Mouse (Mus musculus) liver, embryonic 12.5 days (tissue): ENCODE measurements at regions not wholly inside any gene's neighbourhood (a gene's known extent, or its start where the extent isn't known, plus 50 kb on each side); places are given as distances from the start of the nearest gene placed in this dataset.
"Not testable (repeated sequence)": the region's sequence is repeated elsewhere in the genome, so short reads cannot be mapped to it uniquely, and the experiment has no call there.

Experiments
- ATAC-seq: fragments of 200-750 bp; cut with Nextera tagmentation; 2 replicates; pipeline ENCODE4 v1.8.0; 2017; ENCODE audit warnings: moderate number of reproducible peaks, mild to moderate bottlenecking, moderate library complexity
- H3K27ac ChIP-seq: fragments of 300-500 bp; sonication (generic); 2 replicates; pipeline ENCODE4 v1.5.1; 2016; ENCODE audit warnings: mild to moderate bottlenecking
- H3K27me3 ChIP-seq: fragments of 300-500 bp; sonication (generic); replicated peaks from 2 replicates; pipeline ENCODE4 v1.6.1; 2016; ENCODE audit warnings: mild to moderate bottlenecking, moderate library complexity
- H3K36me3 ChIP-seq: fragments of 300-500 bp; sonication (generic); 2 replicates; pipeline ENCODE4 v1.6.1; 2016; ENCODE audit warnings: mild to moderate bottlenecking, moderate library complexity
- H3K4me1 ChIP-seq: fragments of 300-500 bp; sonication (generic); 2 replicates; pipeline ENCODE4 v1.6.1; 2016
- H3K4me2 ChIP-seq: fragments of 300-500 bp; sonication (generic); 2 replicates; pipeline ENCODE4 v1.6.1; 2016; ENCODE audit warnings: mild to moderate bottlenecking, moderate library complexity
- H3K4me3 ChIP-seq: fragments of 300-500 bp; sonication (generic); 2 replicates; pipeline ENCODE4 v1.5.1; 2016; ENCODE audit warnings: mild to moderate bottlenecking, moderate library complexity
- H3K9ac ChIP-seq: fragments of 300-500 bp; sonication (generic); 2 replicates; pipeline ENCODE4 v1.6.1; 2016; ENCODE audit warnings: mild to moderate bottlenecking, moderate library complexity
- H3K9me3 ChIP-seq: fragments of 300-500 bp; sonication (generic); replicated peaks from 2 replicates; pipeline ENCODE4 v1.6.1; 2016; ENCODE audit warnings: mild to moderate bottlenecking, moderate library complexity
- WGBS: fragments of 180-500 bp; shearing (Covaris S2); methylation state at CpG from one replicate; pipeline ENCODE4 v1.1.7; 2016; ENCODE audit not compliant: insufficient replicate concordance; 5-methylcytosine and 5-hydroxymethylcytosine counted together

DNA sequence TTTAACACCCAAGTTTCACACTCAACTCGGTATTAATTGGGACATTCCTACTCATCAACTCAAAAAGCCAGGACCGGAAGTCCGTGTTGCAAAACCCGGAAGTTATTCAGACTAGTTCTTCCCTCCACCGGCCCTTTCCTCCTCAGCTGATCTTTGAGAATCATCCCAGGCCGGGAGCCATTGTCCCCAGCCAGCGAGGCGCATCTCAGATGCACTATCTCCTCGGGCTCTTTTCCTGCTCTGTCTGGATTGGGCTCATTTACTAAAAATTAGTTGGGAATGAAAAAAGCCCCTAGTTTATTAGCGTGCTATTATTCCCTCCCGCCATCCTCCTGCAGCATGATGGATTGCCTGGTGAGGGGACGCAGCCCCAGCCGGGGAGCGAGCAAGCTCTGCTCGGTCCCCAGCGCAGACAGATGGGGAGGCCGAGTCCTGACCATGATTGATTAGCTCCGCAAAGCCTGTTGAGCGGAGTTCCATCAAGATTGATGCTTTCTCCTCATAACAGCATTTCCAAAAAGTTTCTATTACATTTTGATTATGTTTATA lies 93.5 kb upstream of the Top1 start:
- Histone ChIP-seq H3K4me1 (no peaks in the 10 kb centered on the region), H3K9ac (no peak overlapping the region), H3K9me3 (no peaks in the 10 kb centered on the region), H3K4me2 (no peak overlapping the region), H3K36me3 (no peaks in the 10 kb centered on the region), H3K4me3 (no peak overlapping the region), H3K27me3 (no peaks in the 10 kb centered on the region), H3K27ac (no peak overlapping the region)
- 68% methylated on average over 19 of the region's 19 CpGs for WGBS
- no peak for ATAC-seq

DNA sequence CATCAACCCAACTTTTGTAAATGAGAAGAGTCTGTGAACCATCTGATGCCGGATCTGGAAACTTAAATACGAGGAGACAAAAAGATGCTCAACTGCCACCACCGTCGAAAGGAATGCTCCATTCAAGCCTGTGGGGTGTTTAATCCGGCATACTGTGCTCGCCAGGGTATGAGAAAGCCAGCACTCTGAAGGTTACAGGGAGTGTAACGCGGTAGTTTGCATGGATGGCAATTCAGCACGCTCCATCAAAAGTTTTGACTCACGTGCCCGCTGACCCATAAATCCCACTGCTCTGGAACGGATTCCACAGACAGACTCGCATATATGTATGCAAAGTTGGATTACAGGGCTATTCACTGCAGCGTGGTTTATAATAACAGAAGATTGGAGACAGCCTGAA lies 84.0 kb upstream of the Top1 start:
- Histone ChIP-seq H3K27me3 (no peaks in the 10 kb centered on the region), H3K4me2 (no peak overlapping the region), H3K9me3 (no peaks in the 10 kb centered on the region), H3K4me3 (no peak overlapping the region), H3K4me1 (no peaks in the 10 kb centered on the region), H3K36me3 (no peaks in the 10 kb centered on the region), H3K9ac (no peak overlapping the region), H3K27ac (no peak overlapping the region)
- no peak for ATAC-seq
- WGBS, result 74% methylated on average over 14 of the region's 14 CpGs

DNA sequence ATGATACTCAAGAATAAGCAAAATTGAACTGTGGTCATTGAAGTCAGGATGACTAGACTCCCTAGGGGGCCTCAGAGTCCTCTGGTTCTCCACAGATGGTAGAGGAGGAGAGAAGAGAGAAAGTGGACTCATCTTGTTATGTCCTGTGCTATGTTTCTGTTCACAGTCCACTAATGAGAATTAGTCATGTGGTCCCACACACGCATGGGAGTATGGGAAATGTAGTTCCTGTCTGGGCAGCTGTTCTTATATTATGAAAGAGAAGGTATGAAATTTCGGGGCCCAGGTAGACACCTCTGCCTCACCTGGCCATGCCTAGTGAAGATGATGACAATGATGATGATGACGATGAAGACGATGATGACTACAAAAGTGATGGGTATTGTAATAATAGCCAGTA lies 77.9 kb upstream of the Top1 start:
- H3K36me3 ChIP-seq, result no peaks in the 10 kb centered on the region
- no peaks in the 10 kb centered on the region for H3K4me1 ChIP-seq
- H3K9ac ChIP-seq, result no peak overlapping the region
- no peak overlapping the region for H3K27ac ChIP-seq
- H3K9me3 ChIP-seq, result no peaks in the 10 kb centered on the region
- H3K27me3 ChIP-seq, result no peaks in the 10 kb centered on the region
- no peak overlapping the region for H3K4me2 ChIP-seq
- WGBS, result 66% methylated on average over 4 of the region's 4 CpGs
- no peak overlapping the region for H3K4me3 ChIP-seq
- no peak for ATAC-seq

DNA sequence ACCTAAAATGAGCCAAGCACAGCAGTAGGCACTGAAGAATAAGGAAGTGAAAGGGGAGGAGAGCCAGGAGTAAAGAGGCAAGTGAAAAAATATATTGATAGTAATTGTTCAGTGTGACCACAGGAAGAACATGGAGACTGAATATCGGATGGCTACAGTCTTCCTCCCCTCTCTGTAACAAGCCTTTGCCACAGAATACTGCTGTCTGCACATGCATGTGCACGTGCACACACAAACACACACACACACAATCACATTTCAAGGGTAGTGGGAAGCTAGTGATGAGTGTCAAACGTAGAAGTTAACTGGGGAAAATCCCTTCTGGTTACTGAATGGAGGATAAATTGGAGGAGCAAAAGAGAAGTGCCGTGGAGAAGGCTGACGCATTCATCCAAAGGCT lies 76.2 kb upstream of the Top1 start:
- no peaks in the 10 kb centered on the region for H3K4me1 ChIP-seq
- no peak overlapping the region for H3K4me3 ChIP-seq
- H3K9ac ChIP-seq, result no peak overlapping the region
- H3K36me3 ChIP-seq, result no peaks in the 10 kb centered on the region
- no peak overlapping the region for H3K4me2 ChIP-seq
- no peaks in the 10 kb centered on the region for H3K9me3 ChIP-seq
- no peaks in the 10 kb centered on the region for H3K27me3 ChIP-seq
- WGBS, result 57% methylated on average over 5 of the region's 5 CpGs
- no peak overlapping the region for H3K27ac ChIP-seq
- ATAC-seq, result no peak

DNA sequence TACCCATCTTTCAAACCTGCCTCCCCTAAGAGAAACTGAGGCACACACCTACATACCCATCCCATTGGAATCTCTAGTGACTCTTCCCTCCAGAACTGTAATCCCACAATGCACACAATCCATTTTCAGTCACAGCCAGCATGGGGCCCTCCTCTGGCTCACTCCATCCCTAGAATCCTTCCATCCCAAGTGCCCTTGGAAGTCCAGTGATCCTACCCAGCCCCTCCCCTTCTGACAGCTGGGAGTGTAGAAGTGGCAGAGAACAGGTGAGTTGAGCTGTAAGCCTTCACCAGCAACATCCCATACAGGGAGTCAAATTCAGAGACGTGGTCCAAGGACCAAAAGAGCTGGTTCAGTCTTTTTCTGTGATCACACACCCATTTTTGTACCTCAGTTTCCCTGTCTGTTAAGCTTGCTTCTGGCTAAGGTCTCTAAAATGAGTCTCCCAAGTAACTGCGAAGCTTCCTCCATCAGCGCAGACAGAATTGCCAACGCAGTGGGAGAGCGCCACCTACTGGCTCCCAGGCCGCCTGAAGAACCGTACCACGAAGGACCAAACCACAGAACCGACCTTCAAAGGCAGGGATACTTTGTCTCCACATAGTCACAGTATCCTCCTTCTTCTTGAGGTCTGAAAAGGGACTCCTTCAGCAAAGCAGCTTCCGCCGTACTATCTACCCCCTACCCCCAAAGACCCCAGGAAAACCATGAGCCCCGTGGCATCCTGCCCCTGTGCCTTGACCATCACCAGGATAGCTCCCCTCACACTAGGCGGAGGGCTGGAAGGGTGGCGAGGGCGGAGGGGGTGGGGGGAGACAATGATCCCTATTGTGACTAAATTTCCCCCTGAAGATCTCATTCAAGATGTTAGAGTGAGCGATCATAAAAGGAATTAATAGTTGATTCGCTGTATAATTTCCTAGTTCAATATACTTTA lies 67.0 kb upstream of the Top1 start:
- no peak overlapping the region for H3K4me2 ChIP-seq
- no peaks in the 10 kb centered on the region for H3K36me3 ChIP-seq
- no peaks in the 10 kb centered on the region for H3K4me1 ChIP-seq
- ATAC-seq, result no peak
- H3K9me3 ChIP-seq, result no peaks in the 10 kb centered on the region
- H3K9ac ChIP-seq, result no peak overlapping the region
- no peak overlapping the region for H3K4me3 ChIP-seq
- H3K27me3 ChIP-seq, result peaks cover 50% of the 10 kb centered on the region
- no peak overlapping the region for H3K27ac ChIP-seq
- WGBS, result 10% methylated on average over 17 of the region's 17 CpGs

DNA sequence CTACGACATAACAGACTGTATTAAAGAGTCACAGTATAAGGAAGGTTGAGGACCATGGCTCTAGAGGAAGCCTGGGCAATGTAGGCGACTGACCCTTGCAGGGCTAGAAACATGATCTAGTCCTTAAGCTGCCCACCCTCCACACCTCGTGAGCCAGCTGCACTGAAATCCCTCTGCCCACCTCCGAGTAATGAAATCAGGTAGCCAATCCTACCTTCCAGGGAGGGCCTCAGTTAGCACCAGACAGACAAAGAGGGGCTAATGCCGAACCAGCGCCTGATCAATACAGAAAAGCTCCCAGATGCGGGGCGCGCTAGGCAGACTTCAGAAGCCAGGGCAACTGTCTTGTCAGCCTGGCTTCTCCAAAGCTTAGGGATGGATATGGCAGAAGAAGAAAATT lies 65.4 kb upstream of the Top1 start:
- H3K4me3 ChIP-seq, result no peak overlapping the region
- H3K9ac ChIP-seq, result no peak overlapping the region
- no peaks in the 10 kb centered on the region for H3K36me3 ChIP-seq
- ATAC-seq, result no peak
- WGBS, result 30% methylated on average over 9 of the region's 9 CpGs
- H3K4me1 ChIP-seq, result no peaks in the 10 kb centered on the region
- H3K9me3 ChIP-seq, result no peaks in the 10 kb centered on the region
- H3K27ac ChIP-seq, result no peak overlapping the region
- no peak overlapping the region for H3K4me2 ChIP-seq
- H3K27me3 ChIP-seq, result peaks cover 64% of the 10 kb centered on the region

DNA sequence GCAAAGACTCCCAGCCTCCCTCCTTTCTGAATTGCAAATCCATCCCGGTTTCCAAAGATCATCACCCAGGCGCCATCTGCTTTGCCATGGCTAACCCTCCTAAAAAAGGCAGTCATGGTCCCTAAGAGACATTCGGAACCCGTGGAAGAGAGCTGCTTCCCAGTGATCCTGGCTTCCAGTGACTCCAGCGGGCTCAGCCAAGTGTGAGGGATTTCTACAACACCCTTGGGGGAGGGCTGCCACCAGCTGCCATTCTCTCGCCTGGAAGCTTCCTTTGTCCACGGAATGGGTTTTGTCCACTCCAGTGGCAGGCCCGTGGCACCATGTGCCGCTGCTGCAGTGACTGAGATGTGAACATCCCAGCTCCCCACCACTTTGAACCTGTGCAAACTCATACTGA lies 64.7 kb upstream of the Top1 start:
- ATAC-seq, result no peak
- Histone ChIP-seq H3K4me2 (no peak overlapping the region), H3K9me3 (no peaks in the 10 kb centered on the region), H3K27ac (no peak overlapping the region), H3K36me3 (no peaks in the 10 kb centered on the region), H3K9ac (no peak overlapping the region), H3K4me3 (no peak overlapping the region), H3K27me3 (peaks cover 66% of the 10 kb centered on the region), H3K4me1 (no peaks in the 10 kb centered on the region)
- 10% methylated on average over 9 of the region's 9 CpGs for WGBS

DNA sequence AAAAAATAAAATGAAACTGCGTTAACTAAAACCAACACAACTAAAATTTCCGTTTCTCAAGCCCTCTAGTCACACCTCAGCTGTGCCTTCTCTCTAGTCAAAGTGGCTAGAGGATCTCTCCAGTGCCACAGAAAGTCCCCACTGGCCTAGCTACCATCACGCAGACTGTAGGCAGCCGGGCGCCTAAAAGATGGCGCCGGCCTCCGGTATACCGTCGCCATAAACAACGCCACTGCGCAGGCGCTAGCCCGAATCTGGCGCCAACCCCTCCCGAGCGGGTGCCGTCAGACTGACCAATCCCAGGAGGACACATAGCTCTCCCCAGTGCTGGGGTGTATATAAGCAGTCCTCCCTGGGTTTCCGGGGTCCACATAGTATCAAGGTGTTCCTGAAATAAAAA lies 62.7 kb upstream of the Top1 start:
- H3K27ac ChIP-seq, H3K36me3 ChIP-seq, H3K9me3 ChIP-seq, H3K4me2 ChIP-seq, ATAC-seq, H3K4me3 ChIP-seq, H3K4me1 ChIP-seq, H3K9ac ChIP-seq: not testable (repeated sequence)
- 86% methylated on average over 19 of the region's 19 CpGs for WGBS
- H3K27me3 ChIP-seq, result peaks cover 68% of the 10 kb centered on the region

DNA sequence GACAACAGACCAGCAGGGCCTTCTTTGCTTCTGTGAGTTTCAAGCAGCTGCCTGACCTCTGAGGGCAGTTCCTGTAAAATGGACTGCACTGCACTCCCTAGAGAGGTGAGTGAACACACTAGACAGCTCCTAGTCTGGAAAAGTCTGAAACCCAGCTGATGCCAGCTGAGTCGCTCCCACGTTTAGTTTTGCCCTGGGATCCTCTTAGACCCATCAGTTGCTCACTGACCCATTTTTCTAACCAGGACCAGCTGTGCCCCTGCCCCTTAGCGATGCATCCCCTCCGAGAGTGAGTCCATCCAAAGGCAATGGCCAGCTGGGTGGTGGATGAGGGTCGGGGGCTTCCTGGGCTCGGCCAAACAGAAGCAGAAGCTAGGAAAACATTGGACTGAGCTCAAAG lies 62.2 kb upstream of the Top1 start:
- Histone ChIP-seq H3K27me3 (peaks cover 64% of the 10 kb centered on the region), H3K4me3 (no peak overlapping the region), H3K4me2 (no peak overlapping the region), H3K36me3 (no peaks in the 10 kb centered on the region), H3K27ac (no peak overlapping the region), H3K9me3 (no peaks in the 10 kb centered on the region), H3K4me1 (no peaks in the 10 kb centered on the region), H3K9ac (no peak overlapping the region)
- ATAC-seq, result no peak
- 74% methylated on average over 6 of the region's 6 CpGs for WGBS

DNA sequence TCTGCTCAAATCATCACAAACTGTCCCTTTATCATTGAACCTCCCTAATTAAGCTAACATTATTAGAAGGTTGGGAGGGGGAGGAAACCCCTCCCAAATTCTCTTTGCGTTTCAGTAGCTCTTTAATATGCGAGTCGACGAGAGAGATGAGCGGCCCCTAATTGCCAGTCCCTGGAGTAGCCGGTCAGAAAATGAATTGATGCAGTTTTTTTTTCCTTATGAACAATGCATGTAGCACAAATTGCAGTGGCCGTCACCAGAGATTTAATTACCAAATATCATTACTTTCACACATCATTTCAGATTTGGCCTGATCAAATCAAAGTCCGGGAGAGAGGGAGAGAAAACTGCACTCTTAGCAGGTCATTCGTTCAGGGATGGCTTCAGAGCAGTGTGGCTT lies 61.1 kb upstream of the Top1 start:
- Histone ChIP-seq H3K27me3 (peaks cover 53% of the 10 kb centered on the region), H3K4me3 (no peak overlapping the region), H3K27ac (no peak overlapping the region), H3K9ac (no peak overlapping the region), H3K36me3 (no peaks in the 10 kb centered on the region), H3K4me1 (no peaks in the 10 kb centered on the region), H3K9me3 (no peaks in the 10 kb centered on the region), H3K4me2 (no peak overlapping the region)
- ATAC-seq, result no peak
- 46% methylated on average over 9 of the region's 9 CpGs for WGBS

DNA sequence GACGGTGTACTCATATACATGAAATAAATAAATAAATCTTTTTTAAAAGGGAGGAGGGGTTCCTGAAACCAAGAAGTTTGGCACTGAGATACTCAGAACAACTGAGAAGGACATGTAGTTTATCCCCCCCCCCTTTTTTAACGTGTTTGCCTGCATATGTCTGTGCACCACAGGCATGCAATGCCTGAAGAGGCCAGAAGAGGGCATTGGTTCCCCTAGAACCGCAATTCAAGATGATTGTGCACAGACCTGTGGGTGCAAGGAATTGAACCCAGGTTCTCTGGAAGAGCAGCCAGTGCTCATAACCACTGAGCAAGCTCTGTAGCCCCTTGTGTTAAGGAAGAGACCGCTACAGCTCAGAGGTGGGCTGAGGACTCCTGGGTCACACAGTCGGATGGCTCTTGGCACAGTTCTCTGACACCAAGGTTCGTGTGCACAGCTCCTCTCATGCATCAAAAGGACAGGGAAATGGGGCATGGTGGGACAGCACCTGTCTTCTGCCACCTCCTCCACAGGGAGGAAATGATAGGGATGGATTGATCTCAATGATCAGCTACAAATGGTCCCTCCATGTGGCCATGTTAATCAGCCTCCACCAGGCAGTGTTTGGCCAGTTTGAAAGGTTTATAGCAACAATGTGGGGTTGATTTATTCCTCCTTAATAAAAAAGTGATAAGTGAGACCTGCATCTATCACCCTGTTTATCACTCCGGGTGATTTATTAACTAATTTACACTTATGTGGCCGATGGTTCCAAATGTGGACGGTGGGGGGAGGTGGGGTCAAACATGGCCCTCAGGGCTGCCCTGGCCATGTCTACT lies 58.5 kb upstream of the Top1 start:
- ATAC-seq, result no peak
- no peaks in the 10 kb centered on the region for H3K36me3 ChIP-seq
- no peaks in the 10 kb centered on the region for H3K9me3 ChIP-seq
- no peak overlapping the region for H3K4me3 ChIP-seq
- 70% methylated on average over 9 of the region's 9 CpGs for WGBS
- H3K27me3 ChIP-seq, result peaks cover 30% of the 10 kb centered on the region
- no peak overlapping the region for H3K9ac ChIP-seq
- no peak overlapping the region for H3K27ac ChIP-seq
- H3K4me2 ChIP-seq, result no peak overlapping the region
- no peaks in the 10 kb centered on the region for H3K4me1 ChIP-seq

DNA sequence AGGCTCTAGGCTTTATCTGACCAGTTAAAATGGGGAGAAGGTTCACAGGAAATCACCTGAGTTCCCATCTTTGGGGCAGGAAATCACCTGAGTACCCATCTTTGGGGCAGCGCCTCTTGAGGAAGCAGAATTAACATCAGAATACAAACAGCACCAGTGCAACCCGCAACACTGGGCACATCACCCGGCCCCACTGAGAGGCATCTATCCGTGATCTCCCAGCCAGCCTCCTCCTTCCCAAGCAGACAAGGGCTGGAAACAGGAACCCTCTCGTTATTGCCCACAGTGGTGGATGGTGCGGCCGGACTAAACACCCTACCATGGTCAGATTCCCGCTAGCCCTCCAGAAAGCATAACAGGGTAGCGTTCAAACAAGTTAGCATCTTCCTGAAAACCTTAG lies 57.3 kb upstream of the Top1 start:
- no peaks in the 10 kb centered on the region for H3K4me1 ChIP-seq
- no peak overlapping the region for H3K4me2 ChIP-seq
- H3K4me3 ChIP-seq, result no peak overlapping the region
- WGBS, result 73% methylated on average over 9 of the region's 9 CpGs
- no peak overlapping the region for H3K27ac ChIP-seq
- H3K36me3 ChIP-seq, result no peaks in the 10 kb centered on the region
- H3K27me3 ChIP-seq, result peaks cover 22% of the 10 kb centered on the region
- ATAC-seq, result no peak
- no peaks in the 10 kb centered on the region for H3K9me3 ChIP-seq
- no peak overlapping the region for H3K9ac ChIP-seq
